Mouse (Mus musculus) lung, adult 2 months (tissue): Measurements from ENCODE around the gene Olfr159. TPM values are rescaled to one million over a fixed set of nuclear protein-coding genes. Genes with fewer than 3 reads are reported as not detected.

Experiments
- DNase-seq: peaks from one replicate; pipeline ENCODE4 v3.0.0; 2022
- H3K4me1 ChIP-seq: fragments of 200-500 bp; 2 replicates; pipeline ENCODE4 v1.6.1; 2011; ENCODE audit warnings: low read length; ENCODE audit not compliant: control insufficient read depth, insufficient read depth
- H3K4me3 ChIP-seq: fragments of 200-500 bp; replicated peaks from 2 replicates; pipeline ENCODE3; 2011; ENCODE audit warnings: low read depth, mild to moderate bottlenecking, control low read depth, low read length; ENCODE audit errors: extremely low read depth
- CTCF ChIP-seq: fragments of 200-500 bp; IDR thresholded peaks from 2 replicates; pipeline ENCODE4 v1.5.1; 2011; ENCODE audit warnings: mild to moderate bottlenecking, low read length, control low read depth; ENCODE audit not compliant: insufficient read depth
- POLR2A ChIP-seq: fragments of 200-500 bp; IDR thresholded peaks from 2 replicates; pipeline ENCODE4 v1.6.1; 2011; ENCODE audit warnings: low read depth, mild to moderate bottlenecking, control low read depth, low read length, borderline replicate concordance; ENCODE audit errors: extremely low read depth
- WGBS: fragments of 180-500 bp; shearing (Covaris S2); methylation state at CpG from one replicate; pipeline ENCODE4 v1.1.7; 2018; 5-methylcytosine and 5-hydroxymethylcytosine counted together
- polyA plus RNA-seq: library from polyadenylated mRNA; depleted of rRNA; stranded (reverse); fragments of >200 nt; gene quantifications from 2 replicates; pipeline ENCODE4 v1.2.3, GENCODE M21; 2012

The Olfr159 gene
- polyA plus RNA-seq, 1 experiment = 0.13 TPM

DNA sequence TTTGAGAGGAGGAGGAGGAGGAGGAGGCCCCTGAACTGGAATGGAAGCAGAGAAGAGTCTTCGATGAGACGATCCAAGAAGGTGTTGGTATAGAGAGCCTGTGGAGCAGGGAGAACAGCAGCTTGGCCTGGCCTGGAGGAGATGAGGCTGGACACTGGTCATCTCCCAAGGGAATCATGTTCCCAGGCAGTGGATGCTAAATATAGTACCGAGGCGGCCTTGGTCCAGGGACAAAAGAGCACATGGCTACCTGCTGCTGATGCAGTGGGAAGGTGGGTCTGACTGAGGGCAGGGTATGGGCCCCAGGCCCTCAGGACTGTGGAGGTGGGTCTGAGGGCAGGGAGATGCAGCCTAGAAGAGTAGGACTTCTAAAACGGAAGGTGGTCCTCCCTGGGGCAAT is 37.6 kb downstream of the Olfr159 start:
- H3K4me1 ChIP-seq = peaks cover 21% of the 10 kb centered on the region
- 62% methylated on average over 5 of the region's 5 CpGs for WGBS
- DNase-seq = no peak
- no peak overlapping the region for H3K4me3 ChIP-seq
- TF ChIP-seq CTCF (no peak), POLR2A (no peak)

DNA sequence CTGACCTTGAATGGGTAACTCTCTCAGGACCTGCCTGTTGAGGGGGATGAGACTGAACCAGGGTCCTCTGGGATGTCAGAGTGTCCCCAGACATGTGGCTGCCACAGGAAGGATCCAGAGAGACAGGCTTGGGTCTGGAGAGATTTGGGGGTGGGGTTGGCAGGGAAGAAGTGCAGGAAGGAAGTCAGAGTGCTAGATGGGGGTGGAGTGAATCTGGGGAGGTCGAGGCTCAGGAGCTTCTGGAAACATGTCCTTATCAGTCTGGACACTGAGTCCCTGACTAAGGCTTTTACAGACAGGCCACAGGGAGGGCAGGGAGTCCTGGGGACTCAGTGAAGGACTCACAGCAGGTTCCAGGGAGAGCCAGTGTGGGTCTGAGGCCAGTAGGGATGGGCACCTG is 38.6 kb downstream of the Olfr159 start:
- DNase-seq = no peak

DNA sequence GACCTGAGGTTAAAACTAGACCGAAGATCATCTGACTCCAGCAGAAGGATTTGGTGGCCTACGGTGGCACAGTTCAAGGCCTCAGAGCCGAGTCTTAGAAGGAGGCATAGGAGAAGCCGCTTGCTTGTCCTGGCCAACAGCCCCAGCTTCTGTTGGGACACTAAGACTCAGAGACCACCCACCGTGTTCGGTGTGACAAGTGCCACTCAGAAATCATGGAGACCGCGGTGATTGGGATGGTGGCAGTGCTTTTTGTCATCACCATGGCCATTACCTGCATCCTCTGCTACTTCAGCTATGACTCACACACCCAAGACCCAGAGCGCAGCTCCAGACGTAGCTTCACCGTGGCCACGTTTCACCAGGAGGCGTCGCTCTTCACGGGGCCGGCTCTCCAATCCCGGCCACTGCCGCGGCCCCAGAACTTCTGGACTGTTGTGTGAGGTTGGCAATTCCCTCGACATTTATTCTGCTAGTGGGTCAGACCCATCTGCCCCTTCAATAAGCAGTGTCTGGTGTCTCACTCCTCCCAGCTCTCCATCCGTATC is 40.0 kb downstream of the Olfr159 start:
- 0 out of 2 replicates have a peak, but pooled peaks have one; percentile 16 for TF ChIP-seq CTCF
- no peak for TF ChIP-seq POLR2A
- H3K4me1 ChIP-seq = peaks cover 35% of the 10 kb centered on the region
- DNase-seq = peak; percentile 48
- 52% methylated on average over 21 of the region's 21 CpGs for WGBS
- no peak overlapping the region for H3K4me3 ChIP-seq

More for the DNA sequence above, 38.6 kb downstream of the Olfr159 start:
- TF ChIP-seq POLR2A = no peak
- no peak for TF ChIP-seq CTCF
- H3K4me3 ChIP-seq = no peak overlapping the region
- peaks cover 31% of the 10 kb centered on the region for H3K4me1 ChIP-seq
- WGBS = 5% methylated on average over 1 of the region's 1 CpGs

DNA sequence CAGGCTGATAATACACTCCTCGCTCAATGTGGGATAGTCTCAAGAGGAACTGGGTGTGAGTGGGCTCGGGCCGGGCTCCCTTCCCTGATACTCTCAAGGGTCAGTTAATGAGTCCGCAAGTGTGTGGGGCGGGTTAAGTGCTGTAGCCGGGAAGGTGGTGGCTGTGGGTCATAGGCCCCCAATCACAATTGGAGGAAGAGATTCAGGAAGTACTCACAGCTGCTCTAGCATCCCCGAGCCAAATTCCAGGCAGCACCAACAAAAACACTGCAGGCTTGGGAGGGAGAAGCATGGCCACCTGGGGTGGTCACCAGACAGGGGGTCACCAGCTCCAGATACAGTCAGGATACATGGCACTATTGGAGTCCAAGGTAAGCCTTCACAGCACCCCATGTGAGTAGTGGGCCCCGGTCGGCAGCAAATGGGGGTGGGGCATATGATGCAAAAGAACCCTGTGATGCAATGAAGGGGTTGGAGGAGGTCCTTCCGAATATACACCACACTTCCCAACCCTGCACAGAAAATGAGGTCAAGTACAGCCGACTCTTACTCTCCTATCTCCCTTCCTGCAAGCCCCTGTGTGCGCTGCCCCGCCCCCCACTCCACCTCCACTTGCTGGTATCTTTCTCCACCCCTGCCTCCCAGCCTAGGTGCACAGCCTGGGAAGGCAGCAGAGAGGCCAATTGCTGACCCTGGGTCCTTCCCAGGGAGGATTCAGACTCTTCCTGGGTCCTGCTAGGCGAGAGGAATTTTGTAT is 40.8 kb downstream of the Olfr159 start, which contains the start of gene Spaar:
Spaar (plus strand) TSS at position 241 of the 757 bp plus-strand sequence.
- peak; percentile 77 for DNase-seq
- no peak; the same call in 1 of the 2 replicates for TF ChIP-seq POLR2A
- no peak for TF ChIP-seq CTCF
- Histone ChIP-seq H3K4me3 (no peak within 1 kb of the TSS), H3K4me1 (peaks cover 35% of the 10 kb centered on the region)
- 16% methylated on average over 14 of the region's 14 CpGs for WGBS

DNA sequence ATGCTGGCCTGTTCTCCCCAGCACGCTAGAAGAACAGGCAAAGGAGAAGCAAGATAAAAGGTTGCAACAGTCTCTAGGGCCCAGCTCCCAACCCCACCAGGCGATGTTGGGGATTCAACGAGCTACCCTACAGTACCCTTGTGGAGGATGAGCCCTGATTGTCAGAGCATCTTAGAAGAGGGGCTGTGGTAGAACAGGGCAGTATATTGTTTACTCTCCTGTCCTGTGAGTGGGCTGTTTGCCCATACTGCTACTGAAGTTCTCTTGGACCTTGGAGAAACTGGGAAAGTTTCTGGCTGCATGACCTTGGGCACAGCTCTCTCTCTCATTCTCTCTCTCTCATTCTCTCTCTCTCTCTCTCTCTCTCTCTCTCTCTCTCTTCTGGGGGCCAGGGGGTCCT is 41.7 kb downstream of the Olfr159 start:
- peaks cover 35% of the 10 kb centered on the region for H3K4me1 ChIP-seq
- WGBS = 28% methylated on average over 3 of the region's 3 CpGs
- no peak for TF ChIP-seq CTCF
- no peak for TF ChIP-seq POLR2A
- H3K4me3 ChIP-seq = no peak overlapping the region
- DNase-seq = no peak

DNA sequence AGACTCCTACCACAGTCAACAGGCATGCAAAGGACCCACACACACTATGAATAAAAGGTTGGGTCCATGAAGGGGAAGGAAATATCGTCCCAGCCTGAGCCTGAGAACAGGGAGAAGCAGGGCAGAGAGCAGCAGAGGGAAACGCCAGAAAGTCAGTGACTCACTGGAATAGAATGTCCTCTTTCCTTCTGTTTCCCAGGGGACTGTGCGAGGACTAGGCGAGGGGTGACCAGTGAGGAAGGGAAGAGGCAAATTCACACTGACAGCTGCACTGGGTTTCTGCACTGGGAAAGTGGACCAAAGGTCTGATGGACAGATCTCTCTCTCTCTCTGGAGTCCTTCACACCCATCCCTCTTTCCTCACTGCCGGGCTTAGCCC is 42.2 kb downstream of the Olfr159 start:
- Histone ChIP-seq H3K4me3 (no peak overlapping the region), H3K4me1 (peaks cover 35% of the 10 kb centered on the region)
- 10% methylated on average over 5 of the region's 5 CpGs for WGBS
- TF ChIP-seq CTCF (no peak), POLR2A (peak; percentile 57; the same call in 1 of the 2 replicates)
- peak; percentile 60 for DNase-seq

DNA sequence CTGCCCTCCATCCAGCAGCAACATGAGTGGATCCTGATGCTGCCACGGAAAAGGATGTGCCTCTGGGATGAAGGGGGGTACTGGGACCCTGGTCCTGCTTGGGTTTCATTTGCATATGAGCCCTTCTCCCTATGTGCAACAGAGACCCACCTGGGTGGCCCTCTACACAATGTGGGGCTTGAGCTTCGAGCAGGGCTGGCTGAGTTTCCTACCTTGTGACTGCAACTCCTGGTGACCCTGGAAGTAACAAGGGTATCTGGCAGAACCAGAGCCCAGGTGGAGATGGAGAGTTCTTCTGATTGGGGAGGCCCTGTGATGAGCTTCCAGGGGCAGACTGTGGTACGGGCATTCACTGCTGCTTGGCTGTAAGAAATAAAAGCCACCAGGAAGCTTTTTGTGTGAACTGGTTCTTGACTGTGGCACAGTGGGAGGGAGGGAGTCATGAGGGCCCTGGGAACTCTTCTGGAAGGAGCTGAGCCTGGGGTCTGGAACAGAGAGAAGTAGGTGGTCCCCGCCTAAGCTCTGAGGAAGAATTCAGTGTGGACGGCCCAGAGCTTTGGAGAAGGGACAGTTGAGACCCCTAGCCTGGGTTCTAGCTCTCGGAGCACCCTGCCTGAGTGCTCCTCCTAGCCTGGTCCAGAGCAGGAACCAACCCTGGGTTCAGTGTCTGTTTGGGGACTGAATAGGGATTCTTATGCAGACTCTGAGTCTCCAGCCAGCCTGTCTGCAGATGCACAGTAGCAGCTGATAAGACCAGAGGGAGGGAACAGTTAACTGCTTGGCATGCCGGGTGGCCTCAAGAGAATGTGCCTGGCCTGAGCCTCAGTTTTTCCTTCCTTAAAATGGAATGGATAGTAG is 42.9 kb downstream of the Olfr159 start:
- H3K4me3 ChIP-seq = no peak overlapping the region
- no peak for TF ChIP-seq CTCF
- no peak for TF ChIP-seq POLR2A
- H3K4me1 ChIP-seq = peaks cover 35% of the 10 kb centered on the region
- DNase-seq = peak; percentile 46
- WGBS = 63% methylated on average over 7 of the region's 7 CpGs

DNA sequence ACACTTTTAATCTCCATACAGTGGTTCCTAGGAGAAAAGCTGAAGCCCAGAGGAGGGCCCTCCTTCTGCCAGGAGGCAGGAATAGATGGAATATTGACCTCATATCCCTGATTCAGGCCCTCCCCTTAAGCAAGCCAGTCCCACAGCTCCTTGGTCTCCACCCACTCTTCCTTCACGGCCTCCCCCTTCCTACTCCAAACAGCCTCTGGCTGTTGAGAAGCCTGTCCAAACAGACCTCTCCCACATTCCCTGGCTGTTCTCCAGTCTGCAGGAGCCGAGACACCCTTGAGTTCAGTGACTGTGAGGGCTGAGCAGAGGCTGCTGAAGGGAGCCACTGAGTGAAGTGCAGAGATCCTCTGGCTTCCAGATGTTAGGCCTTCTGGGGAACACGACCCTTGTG is 43.8 kb downstream of the Olfr159 start, which contains the start of gene Hrct1:
Hrct1 (plus strand) TSS at position 194 of the 400 bp plus-strand sequence.
- 26% methylated on average over 3 of the region's 3 CpGs for WGBS
- Histone ChIP-seq H3K4me1 (peaks cover 35% of the 10 kb centered on the region), H3K4me3 (no peak within 1 kb of the TSS)
- TF ChIP-seq POLR2A (peak; percentile 68; the same call in 1 of the 2 replicates), CTCF (no peak)
- DNase-seq = peak; percentile 83
